Mouse (Mus musculus) midbrain, postnatal 0 days (tissue): ENCODE measurements around the gene Msx3. TPM values are rescaled to one million over a fixed set of nuclear protein-coding genes. Genes with fewer than 3 reads are reported as not detected.

Experiments used
- ATAC-seq: fragments of 200-750 bp; cut with Nextera tagmentation; 2 replicates; pipeline ENCODE4 v1.8.0; 2017; ENCODE audit warnings: moderate number of reproducible peaks, mild to moderate bottlenecking, moderate TSS enrichment, moderate library complexity; ENCODE audit not compliant: low FRiP score
- DNase-seq: peaks from one replicate; pipeline ENCODE4 v3.0.0-alpha.2; 2015; ENCODE audit warnings: low spot score
- H3K27ac ChIP-seq: fragments of 300-500 bp; sonication (generic); 2 replicates; pipeline ENCODE4 v1.5.1; 2014; ENCODE audit warnings: low read depth, mild to moderate bottlenecking, low read length, mixed read lengths
- H3K27me3 ChIP-seq: fragments of 300-500 bp; sonication (generic); 2 replicates; pipeline ENCODE4 v1.6.1; 2014; ENCODE audit warnings: low read length, control low read depth, mixed read lengths; ENCODE audit not compliant: insufficient read depth
- H3K36me3 ChIP-seq: fragments of 300-500 bp; sonication (generic); 2 replicates; pipeline ENCODE4 v1.6.1; 2014; ENCODE audit warnings: low read length, control low read depth, mixed read lengths; ENCODE audit not compliant: insufficient read depth
- H3K4me1 ChIP-seq: fragments of 300-500 bp; sonication (generic); 2 replicates; pipeline ENCODE4 v1.6.1; 2014; ENCODE audit warnings: mild to moderate bottlenecking, control low read depth, antibody characterized with exemption, low read length, mixed read lengths; ENCODE audit not compliant: insufficient read depth
- H3K4me2 ChIP-seq: fragments of 300-500 bp; sonication (generic); 2 replicates; pipeline ENCODE4 v1.6.1; 2014; ENCODE audit warnings: low read depth, mild to moderate bottlenecking, low read length, mixed read lengths; ENCODE audit not compliant: poor library complexity, severe bottlenecking
- H3K4me3 ChIP-seq: fragments of 300-500 bp; sonication (generic); 2 replicates; pipeline ENCODE4 v1.5.1; 2014; ENCODE audit warnings: low read depth, mild to moderate bottlenecking, low read length, moderate library complexity
- H3K9ac ChIP-seq: fragments of 300-500 bp; sonication (generic); replicated peaks from 2 replicates; pipeline ENCODE4 v1.6.1; 2014; ENCODE audit warnings: mild to moderate bottlenecking, low read length, moderate library complexity, mixed read lengths; ENCODE audit not compliant: poor library complexity, severe bottlenecking
- H3K9me3 ChIP-seq: fragments of 300-500 bp; sonication (generic); 2 replicates; pipeline ENCODE4 v1.6.1; 2016; ENCODE audit warnings: low read length, control low read depth
- CTCF ChIP-seq: IDR thresholded peaks from 2 replicates; pipeline ENCODE4 v1.5.1; 2016; ENCODE audit warnings: antibody characterized with exemption, mild to moderate bottlenecking
- WGBS: fragments of 180-500 bp; shearing (Covaris S2); extraction: QIAGEN DNeasy Blood & Tissue Kit; methylation state at CpG from one replicate; pipeline ENCODE4 v1.1.7; 2014; 5-methylcytosine and 5-hydroxymethylcytosine counted together
- polyA plus RNA-seq: library from polyadenylated mRNA; unstranded; fragments of >200 nt; fragmentation: Nextera tagmentation; extraction: Ambion mirVana; gene quantifications from 2 replicates; pipeline ENCODE4 v1.2.1, GENCODE M21; 2015
- total RNA-seq: library from RNA; depleted of rRNA; stranded (reverse); fragments of >200 nt; gene quantifications from 2 replicates; pipeline ENCODE4 v1.2.3, GENCODE M21; 2014; rRNA removed

Msx3 gene
- total and polyA plus RNA-seq, 2 experiments from 2014 or later: 0.10 to 0.16 TPM

DNA sequence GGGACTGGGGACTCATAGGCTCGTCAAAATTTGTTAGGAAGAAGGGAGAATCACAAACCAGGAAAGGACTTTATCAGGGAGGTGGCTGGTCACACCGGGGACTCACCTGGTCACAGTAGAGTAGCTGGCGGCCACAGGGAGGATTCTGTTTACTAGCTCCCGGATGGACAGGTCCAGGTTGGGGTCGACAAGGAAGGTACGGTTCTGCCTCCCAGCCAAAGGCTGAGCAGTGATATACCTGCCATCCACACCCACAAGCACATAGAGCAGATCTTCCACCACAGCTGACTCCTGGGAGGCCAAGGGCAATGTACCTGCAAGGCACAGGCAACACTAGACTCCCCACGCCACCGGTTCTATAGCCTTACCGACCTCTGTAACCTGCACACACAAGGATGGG is 41.1 kb downstream of the Msx3 start:
- ATAC-seq: no peak
- TF ChIP-seq CTCF: no peak
- 99% methylated on average over 9 of the region's 9 CpGs for WGBS
- Histone ChIP-seq H3K4me2 (no peak overlapping the region), H3K27ac (no peak overlapping the region), H3K9ac (no peak overlapping the region), H3K36me3 (peaks cover 44% of the 10 kb centered on the region), H3K4me1 (no peaks in the 10 kb centered on the region), H3K27me3 (no peaks in the 10 kb centered on the region), H3K4me3 (no peak overlapping the region), H3K9me3 (no peaks in the 10 kb centered on the region)
- DNase-seq: no peak

- TF ChIP-seq CTCF: no peak
- Histone ChIP-seq H3K27ac (no peak overlapping the region), H3K4me1 (no peaks in the 10 kb centered on the region), H3K4me3 (no peak overlapping the region), H3K4me2 (no peak overlapping the region), H3K36me3 (peaks cover 44% of the 10 kb centered on the region), H3K27me3 (no peaks in the 10 kb centered on the region), H3K9me3 (no peaks in the 10 kb centered on the region), H3K9ac (no peak overlapping the region)
- DNase-seq: no peak
- WGBS: 96% methylated on average over 9 of the region's 9 CpGs
- no peak for ATAC-seq
Measured at GRCm38 (mm10) chr7:140006861-140007611, 41.9 kb downstream of the Msx3 start.

GRCm38 (mm10) chr7:140004666-140005065 is 44.2 kb downstream of the Msx3 start:
- no peaks in the 10 kb centered on the region for H3K4me1 ChIP-seq
- H3K27ac ChIP-seq: no peak overlapping the region
- H3K9ac ChIP-seq: no peak overlapping the region
- no peak overlapping the region for H3K4me2 ChIP-seq
- no peaks in the 10 kb centered on the region for H3K9me3 ChIP-seq
- no peaks in the 10 kb centered on the region for H3K27me3 ChIP-seq
- no peak for TF ChIP-seq CTCF
- WGBS: 95% methylated on average over 8 of the region's 8 CpGs
- peaks cover 55% of the 10 kb centered on the region for H3K36me3 ChIP-seq
- no peak overlapping the region for H3K4me3 ChIP-seq
- ATAC-seq (no peak), DNase-seq (no peak)

GRCm38 (mm10) chr7:140001086-140001740 is 47.7 kb downstream of the Msx3 start:
- Histone ChIP-seq H3K36me3 (peaks cover 65% of the 10 kb centered on the region), H3K27ac (no peak overlapping the region), H3K4me1 (no peaks in the 10 kb centered on the region), H3K9ac (no peak overlapping the region), H3K4me3 (no peak overlapping the region), H3K9me3 (no peaks in the 10 kb centered on the region), H3K4me2 (no peak overlapping the region), H3K27me3 (no peaks in the 10 kb centered on the region)
- WGBS: 53% methylated on average over 12 of the region's 12 CpGs
- DNase-seq (no peak), ATAC-seq (no peak)
- no peak for TF ChIP-seq CTCF

- ATAC-seq (no peak), DNase-seq (no peak)
- Histone ChIP-seq H3K36me3 (peaks cover 50% of the 10 kb centered on the region), H3K4me1 (no peaks in the 10 kb centered on the region), H3K9ac (no peak overlapping the region), H3K4me3 (no peak overlapping the region), H3K27ac (no peak overlapping the region), H3K4me2 (no peak overlapping the region), H3K27me3 (no peaks in the 10 kb centered on the region), H3K9me3 (no peaks in the 10 kb centered on the region)
- 95% methylated on average over 13 of the region's 13 CpGs for WGBS
- TF ChIP-seq CTCF: no peak
Measured at GRCm38 (mm10) chr7:139998691-139999350, 50.1 kb downstream of the Msx3 start.

Other genes with a start within 250 kb of the Msx3 start
- gene Adgra1, start 214.9 kb downstream of the Msx3 start, total RNA-seq: 22.0 and 27.8 TPM in 2 replicates
- gene Adgra1, start 214.9 kb downstream of the Msx3 start, polyA plus RNA-seq: 47.6 and 55.3 TPM in 2 replicates
- gene Kndc1, start 154.4 kb downstream of the Msx3 start, total RNA-seq: 71.5 and 80.6 TPM in 2 replicates
- gene Kndc1, start 154.4 kb downstream of the Msx3 start, polyA plus RNA-seq: 20.2 and 22.4 TPM in 2 replicates
- gene Utf1, start 105.3 kb downstream of the Msx3 start, total RNA-seq: not detected in 2 replicates
- not detected in 2 replicates for gene Utf1, start 105.3 kb downstream of the Msx3 start, polyA plus RNA-seq
- 1.0 and 1.6 TPM in 2 replicates for gene 6430531B16Rik, start 70.3 kb downstream of the Msx3 start, total RNA-seq
- 1.5 and 1.6 TPM in 2 replicates for gene 6430531B16Rik, start 70.3 kb downstream of the Msx3 start, polyA plus RNA-seq
- 1.2 and 2.7 TPM in 2 replicates for gene Adam8, start 56.5 kb downstream of the Msx3 start, total RNA-seq
- 0.42 and 0.53 TPM in 2 replicates for gene Adam8, start 56.5 kb downstream of the Msx3 start, polyA plus RNA-seq
- gene Zfp511, start 12.7 kb downstream of the Msx3 start, total RNA-seq: 33.6 and 42.5 TPM in 2 replicates
- gene Zfp511, start 12.7 kb downstream of the Msx3 start, polyA plus RNA-seq: 63.5 and 68.5 TPM in 2 replicates
- gene Tubgcp2, start 12.4 kb downstream of the Msx3 start, total RNA-seq: 66.9 and 70.1 TPM in 2 replicates
- 61.6 and 65.2 TPM in 2 replicates for gene Tubgcp2, start 12.4 kb downstream of the Msx3 start, polyA plus RNA-seq
- 404 and 435 TPM in 2 replicates for gene Caly, start 33.5 kb upstream of the Msx3 start, total RNA-seq
- gene Caly, start 33.5 kb upstream of the Msx3 start, polyA plus RNA-seq: 595 and 645 TPM in 2 replicates
- not detected in 2 replicates for gene Prap1, start 44.3 kb upstream of the Msx3 start, total RNA-seq
- not detected in 2 replicates for gene Prap1, start 44.3 kb upstream of the Msx3 start, polyA plus RNA-seq
- 26.0 and 47.0 TPM in 2 replicates for gene Fuom, start 53.4 kb upstream of the Msx3 start, total RNA-seq
- gene Fuom, start 53.4 kb upstream of the Msx3 start, polyA plus RNA-seq: 46.1 and 47.6 TPM in 2 replicates
- gene Paox, start 66.7 kb upstream of the Msx3 start, total RNA-seq: 8.7 and 12.5 TPM in 2 replicates
- gene Paox, start 66.7 kb upstream of the Msx3 start, polyA plus RNA-seq: 6.9 and 8.6 TPM in 2 replicates
- gene Echs1, start 67.4 kb upstream of the Msx3 start, total RNA-seq: 75.5 and 78.1 TPM in 2 replicates
- gene Echs1, start 67.4 kb upstream of the Msx3 start, polyA plus RNA-seq: 108 and 119 TPM in 2 replicates
- gene Mtg1, start 88.5 kb upstream of the Msx3 start, total RNA-seq: 9.9 and 10.0 TPM in 2 replicates
- 31.3 and 33.7 TPM in 2 replicates for gene Mtg1, start 88.5 kb upstream of the Msx3 start, polyA plus RNA-seq
- 63.9 and 70.5 TPM in 2 replicates for gene Sprn, start 105.8 kb upstream of the Msx3 start, total RNA-seq
- 34.9 and 38.3 TPM in 2 replicates for gene Sprn, start 105.8 kb upstream of the Msx3 start, polyA plus RNA-seq
- gene Olfr522, start 115.7 kb upstream of the Msx3 start, total RNA-seq: not detected in 2 replicates
- gene Olfr522, start 115.7 kb upstream of the Msx3 start, polyA plus RNA-seq: not detected in 2 replicates
- gene Olfr523, start 124.1 kb upstream of the Msx3 start, total RNA-seq: not detected in 2 replicates
- gene Olfr523, start 124.1 kb upstream of the Msx3 start, polyA plus RNA-seq: 0.05 TPM in 1 of 2 replicates, not detected in the other
- gene Olfr524, start 156.9 kb upstream of the Msx3 start, total RNA-seq: not detected in 2 replicates
- gene Olfr524, start 156.9 kb upstream of the Msx3 start, polyA plus RNA-seq: not detected in 2 replicates
- gene Cd163l1, start 169.2 kb upstream of the Msx3 start, total RNA-seq: not detected in 2 replicates
- gene Cd163l1, start 169.2 kb upstream of the Msx3 start, polyA plus RNA-seq: not detected in 2 replicates
- not detected in 2 replicates for gene 5830411N06Rik, start 198.2 kb upstream of the Msx3 start, total RNA-seq
- 0.04 TPM in 1 of 2 replicates, not detected in the other for gene 5830411N06Rik, start 198.2 kb upstream of the Msx3 start, polyA plus RNA-seq